Mouse (Mus musculus) intestine, embryonic 14.5 days (tissue): Measurements from ENCODE around the gene Dlec1. TPM values are rescaled to one million over a fixed set of nuclear protein-coding genes. Genes with fewer than 3 reads are reported as not detected.

ENCODE experiments used
- ATAC-seq: fragments of 200-750 bp; cut with Nextera tagmentation; replicated peaks from 2 replicates; pipeline ENCODE4 v1.8.0; 2017; ENCODE audit warnings: low read depth, moderate number of reproducible peaks, moderate TSS enrichment, moderate library complexity; ENCODE audit not compliant: low FRiP score, low TSS enrichment
- DNase-seq: peaks from one replicate; pipeline ENCODE4 v3.0.0-alpha.2; 2018; ENCODE audit warnings: low spot score
- H3K27ac ChIP-seq: fragments of 300-500 bp; sonication (generic); 2 replicates; pipeline ENCODE4 v1.5.1; 2014; ENCODE audit warnings: low read depth, mild to moderate bottlenecking, control low read depth
- H3K27me3 ChIP-seq: fragments of 300-500 bp; sonication (generic); replicated peaks from 2 replicates; pipeline ENCODE4 v1.6.1; 2014; ENCODE audit warnings: low read length, control low read depth; ENCODE audit not compliant: control insufficient read depth, insufficient read depth
- H3K36me3 ChIP-seq: fragments of 300-500 bp; sonication (generic); 2 replicates; pipeline ENCODE4 v1.6.1; 2014; ENCODE audit warnings: low read length, control low read depth; ENCODE audit not compliant: control insufficient read depth, insufficient read depth
- H3K4me1 ChIP-seq: fragments of 300-500 bp; sonication (generic); replicated peaks from 2 replicates; pipeline ENCODE4 v1.6.1; 2014; ENCODE audit warnings: low read length, control low read depth, mixed read lengths; ENCODE audit not compliant: control insufficient read depth, insufficient read depth
- H3K4me2 ChIP-seq: fragments of 300-500 bp; sonication (generic); 2 replicates; pipeline ENCODE4 v1.6.1; 2014; ENCODE audit warnings: low read length
- H3K4me3 ChIP-seq: fragments of 300-500 bp; sonication (generic); 2 replicates; pipeline ENCODE4 v1.5.1; 2014; ENCODE audit warnings: low read depth, low read length, control low read depth, mixed read lengths
- H3K9ac ChIP-seq: fragments of 300-500 bp; sonication (generic); 2 replicates; pipeline ENCODE4 v1.6.1; 2014; ENCODE audit warnings: mild to moderate bottlenecking, low read length
- H3K9me3 ChIP-seq: fragments of 300-500 bp; sonication (generic); 2 replicates; pipeline ENCODE4 v1.6.1; 2016; ENCODE audit warnings: low read length, control low read depth; ENCODE audit not compliant: control insufficient read depth
- whole genome bisulfite sequencing: fragments of 180-500 bp; shearing (Covaris S2); extraction: QIAGEN DNeasy Blood & Tissue Kit; methylation state at CpG from one replicate; pipeline ENCODE4 v1.1.7; 2014; 5-methylcytosine and 5-hydroxymethylcytosine counted together
- polyA plus RNA-seq: library from polyadenylated mRNA; unstranded; fragments of >200 nt; fragmentation: Nextera tagmentation; extraction: Ambion mirVana; gene quantifications from 2 replicates; pipeline ENCODE4 v1.2.1, GENCODE M21; 2014

Gene Dlec1
- polyA plus RNA-seq, 1 experiment from 2014 or later, result 0.37 TPM

DNA sequence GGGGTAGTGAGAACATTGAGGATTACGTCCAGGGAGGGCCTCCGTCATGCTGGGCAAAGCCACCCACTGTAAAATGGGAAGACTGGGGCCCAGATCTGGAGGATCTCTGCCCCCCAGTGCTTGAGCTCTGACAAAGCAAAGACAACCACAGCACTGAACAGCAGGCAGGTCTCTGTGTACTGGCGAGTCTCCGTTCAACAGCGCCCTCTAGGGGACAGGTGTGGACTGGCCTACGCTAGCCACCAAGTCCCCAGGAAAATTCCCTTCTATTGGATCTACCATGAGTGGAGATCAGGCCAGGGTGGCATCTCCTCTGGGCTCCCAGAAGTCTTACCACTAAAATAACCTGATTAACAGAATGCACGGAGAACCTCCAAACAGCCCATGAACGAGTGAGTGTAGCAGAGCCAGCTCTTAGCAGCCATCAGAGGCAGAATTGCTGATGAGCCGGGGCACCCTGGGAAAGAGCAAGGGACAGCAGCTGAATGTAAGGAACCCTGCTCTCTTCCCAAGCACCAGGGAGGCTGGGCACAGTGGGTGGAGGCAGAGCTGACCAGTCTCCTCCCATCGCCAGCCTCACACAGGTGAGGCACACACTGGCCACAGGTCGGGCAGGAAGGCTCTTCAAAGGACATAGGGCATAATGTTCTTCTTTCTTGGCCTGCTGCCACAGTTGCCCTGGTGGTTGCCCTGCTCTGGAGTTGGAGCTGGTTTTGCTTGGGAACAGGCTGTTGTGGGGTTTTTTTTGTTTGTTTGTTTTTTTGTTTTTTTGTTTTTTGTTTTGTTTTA, 90.1 kb downstream of the Dlec1 start:
- H3K9ac ChIP-seq, result no peak overlapping the region
- H3K36me3 ChIP-seq, result no peaks in the 10 kb centered on the region
- no peaks in the 10 kb centered on the region for H3K4me1 ChIP-seq
- H3K4me3 ChIP-seq, result no peak overlapping the region
- DNase-seq (peak; percentile 77), ATAC-seq (peak; percentile 50; the same call in 1 of the 2 replicates)
- H3K27me3 ChIP-seq, result no peaks in the 10 kb centered on the region
- H3K4me2 ChIP-seq, result no peak overlapping the region
- 36% methylated on average over 11 of the region's 11 CpGs for WGBS
- H3K27ac ChIP-seq, result no peak overlapping the region
- H3K9me3 ChIP-seq, result no peaks in the 10 kb centered on the region

Other genes with a start within 250 kb of the Dlec1 start
- gene Ctdspl, start 176.0 kb upstream of the Dlec1 start, polyA plus RNA-seq, result 21.3 and 22.1 TPM in 2 replicates
- 26.2 and 27.4 TPM in 2 replicates for gene Vill, start 49.7 kb upstream of the Dlec1 start, polyA plus RNA-seq
- 22.1 and 30.3 TPM in 2 replicates for gene Plcd1, start 9.0 kb upstream of the Dlec1 start, polyA plus RNA-seq
- 2.1 and 2.5 TPM in 2 replicates for gene Acaa1b, start 54.6 kb downstream of the Dlec1 start, polyA plus RNA-seq
- gene Gm47289, start 56.7 kb downstream of the Dlec1 start, polyA plus RNA-seq, result not detected in 2 replicates
- gene Slc22a13, start 106.6 kb downstream of the Dlec1 start, polyA plus RNA-seq, result not detected in 2 replicates
- gene Oxsr1, start 219.9 kb downstream of the Dlec1 start, polyA plus RNA-seq, result 16.2 and 17.6 TPM in 2 replicates
- 87.7 and 89.4 TPM in 2 replicates for gene Acaa1a, start 237.2 kb downstream of the Dlec1 start, polyA plus RNA-seq
- gene Myd88, start 238.9 kb downstream of the Dlec1 start, polyA plus RNA-seq, result 30.3 and 32.3 TPM in 2 replicates